Mouse (Mus musculus): Measurements from ENCODE around the gene Spata32. TPM values are rescaled to one million over a fixed set of nuclear protein-coding genes. Genes with fewer than 3 reads are reported as not detected.

Gene Spata32
- polyA plus RNA-seq, 1 experiment from 2014 or later, result not detected

DNA sequence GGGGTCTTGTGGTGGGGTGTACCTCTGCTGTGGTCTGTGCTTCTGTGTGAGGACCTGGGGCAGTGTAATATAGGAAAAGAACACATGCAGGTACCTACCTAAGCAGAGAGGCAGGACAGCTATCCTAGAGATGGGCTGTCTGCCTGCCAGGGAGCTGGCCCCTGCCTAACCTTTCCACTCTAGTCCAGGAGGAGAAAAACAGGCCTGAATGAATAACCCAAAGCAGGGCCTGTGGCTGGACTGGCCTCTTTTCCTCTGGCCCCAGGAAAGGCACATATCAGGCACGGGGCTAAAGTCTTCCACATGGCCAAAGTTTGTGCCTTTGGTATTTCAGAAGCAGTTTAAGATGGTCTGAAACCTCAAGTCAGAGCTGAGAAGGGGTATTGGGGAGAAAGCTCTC is 37.8 kb downstream of the Spata32 start:
- 78% methylated on average over 1 of the region's 1 CpGs for WGBS
- Histone ChIP-seq H3K36me3 (ENCODE audit: control insufficient read depth, insufficient read depth) (no peaks in the 10 kb centered on the region), H3K9me3 (ENCODE audit: control insufficient read depth) (no peaks in the 10 kb centered on the region), H3K27me3 (replicated peaks; ENCODE audit: control insufficient read depth, insufficient read depth, low read length) (no peaks in the 10 kb centered on the region), H3K4me2 (replicated peaks; ENCODE audit: low read depth) (no peak overlapping the region), H3K9ac (ENCODE audit: low read depth, low read length) (no peak overlapping the region), H3K4me3 (ENCODE audit: low read depth, low read length) (no peak overlapping the region), H3K4me1 (replicated peaks; ENCODE audit: control insufficient read depth, insufficient read depth, low read length) (no peaks in the 10 kb centered on the region), H3K27ac (ENCODE audit: low read depth, low read length) (no peak overlapping the region)
- TF ChIP-seq CTCF (IDR thresholded peaks at IDR 0.05; ENCODE audit: low read depth), result no peak
- no peak for ATAC-seq

DNA sequence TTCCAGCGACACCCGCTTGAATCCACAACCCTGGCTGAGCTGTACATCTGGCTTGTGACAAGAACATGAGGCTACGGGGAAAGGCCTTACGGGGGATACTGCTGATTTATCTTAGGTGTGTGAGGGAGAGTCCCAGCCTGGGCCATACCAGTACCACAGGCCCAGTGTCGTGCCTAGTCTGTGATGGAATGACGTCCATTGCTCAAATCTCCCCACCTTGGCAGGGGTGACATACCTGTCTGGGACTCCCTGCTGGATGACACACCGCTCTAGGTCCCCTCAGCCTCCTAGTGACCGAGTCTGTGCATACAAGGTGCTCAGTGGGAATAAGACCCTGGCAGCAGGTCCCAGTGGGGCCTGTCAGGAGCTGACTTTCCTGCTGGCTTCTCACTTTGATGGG is 39.5 kb downstream of the Spata32 start:
- no peaks in the 10 kb centered on the region for H3K27me3 ChIP-seq (replicated peaks; ENCODE audit: control insufficient read depth, insufficient read depth, low read length)
- no peaks in the 10 kb centered on the region for H3K36me3 ChIP-seq (ENCODE audit: control insufficient read depth, insufficient read depth)
- H3K27ac ChIP-seq (ENCODE audit: low read depth, low read length), result no peak overlapping the region
- ATAC-seq, result no peak
- no peaks in the 10 kb centered on the region for H3K4me1 ChIP-seq (replicated peaks; ENCODE audit: control insufficient read depth, insufficient read depth, low read length)
- 0 out of 2 replicates have a peak overlapping the region, but pooled peaks have one; percentile 7 for H3K9ac ChIP-seq (ENCODE audit: low read depth, low read length)
- 89% methylated on average over 8 of the region's 8 CpGs for WGBS
- no peak overlapping the region for H3K4me2 ChIP-seq (replicated peaks; ENCODE audit: low read depth)
- no peaks in the 10 kb centered on the region for H3K9me3 ChIP-seq (ENCODE audit: control insufficient read depth)
- TF ChIP-seq CTCF (IDR thresholded peaks at IDR 0.05; ENCODE audit: low read depth), result no peak
- H3K4me3 ChIP-seq (ENCODE audit: low read depth, low read length), result no peak overlapping the region

DNA sequence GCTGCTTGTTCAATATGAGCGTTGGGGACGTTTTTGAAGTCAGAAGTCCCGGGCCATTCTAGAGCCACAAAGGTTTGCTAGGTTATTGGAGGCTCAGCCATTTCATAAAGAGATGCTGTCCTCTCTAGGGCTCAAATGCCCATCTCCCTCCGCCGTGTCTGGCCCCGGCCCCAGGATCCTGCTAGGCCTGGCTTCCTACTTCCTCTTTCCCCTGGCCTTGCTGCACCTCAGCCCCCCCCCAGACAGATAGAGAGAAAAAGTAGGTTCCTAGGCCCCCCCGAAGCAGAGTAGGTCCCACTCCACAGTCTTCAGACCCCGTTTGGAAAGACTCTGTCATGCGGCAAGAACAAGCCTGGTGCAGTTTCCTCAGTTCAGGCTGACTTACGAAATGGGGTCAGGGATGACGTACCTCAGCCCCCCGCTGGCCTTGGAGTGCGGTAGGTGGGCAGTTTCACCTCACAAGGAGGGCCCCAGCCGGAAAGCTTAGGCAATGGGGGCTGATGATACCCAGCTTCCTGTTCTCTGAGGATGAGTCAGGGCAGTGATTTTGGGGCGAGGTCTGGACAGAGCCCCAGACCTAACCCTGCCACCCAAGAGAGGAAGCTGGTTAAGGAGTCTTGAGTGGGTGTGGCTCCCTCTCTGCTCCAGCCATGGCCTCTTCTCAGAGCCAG is 40.3 kb downstream of the Spata32 start:
- no peak for ATAC-seq
- TF ChIP-seq CTCF (IDR thresholded peaks at IDR 0.05; ENCODE audit: low read depth), result no peak
- H3K36me3 ChIP-seq (ENCODE audit: control insufficient read depth, insufficient read depth), result no peaks in the 10 kb centered on the region
- 82% methylated on average over 15 of the region's 15 CpGs for WGBS
- no peak overlapping the region for H3K27ac ChIP-seq (ENCODE audit: low read depth, low read length)
- no peaks in the 10 kb centered on the region for H3K4me1 ChIP-seq (replicated peaks; ENCODE audit: control insufficient read depth, insufficient read depth, low read length)
- no peaks in the 10 kb centered on the region for H3K9me3 ChIP-seq (ENCODE audit: control insufficient read depth)
- no peaks in the 10 kb centered on the region for H3K27me3 ChIP-seq (replicated peaks; ENCODE audit: control insufficient read depth, insufficient read depth, low read length)
- H3K9ac ChIP-seq (ENCODE audit: low read depth, low read length), result no peak overlapping the region
- H3K4me2 ChIP-seq (replicated peaks; ENCODE audit: low read depth), result no peak overlapping the region
- H3K4me3 ChIP-seq (ENCODE audit: low read depth, low read length), result no peak overlapping the region

DNA sequence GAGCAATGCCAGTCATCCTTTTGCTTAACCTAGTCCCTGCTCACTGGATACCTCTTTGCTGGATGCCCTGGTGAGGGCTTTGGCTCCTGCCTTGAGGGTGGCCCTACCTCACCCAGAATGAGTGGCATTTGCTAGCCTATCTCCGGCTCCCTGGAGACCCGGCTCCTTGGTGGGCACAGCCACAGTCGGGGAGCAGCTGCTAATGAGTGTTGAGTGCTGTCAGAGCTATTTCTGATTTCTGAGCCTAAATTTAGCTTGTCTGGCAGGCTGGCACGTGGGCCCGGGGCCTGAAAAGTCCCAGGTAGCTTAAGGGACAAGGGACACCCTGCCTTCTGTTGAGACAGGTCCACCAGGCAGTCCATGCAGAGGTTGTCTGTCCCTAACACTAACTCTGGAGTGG is 41.0 kb downstream of the Spata32 start:
- H3K4me2 ChIP-seq (replicated peaks; ENCODE audit: low read depth), result no peak overlapping the region
- no peaks in the 10 kb centered on the region for H3K36me3 ChIP-seq (ENCODE audit: control insufficient read depth, insufficient read depth)
- no peak for TF ChIP-seq CTCF (IDR thresholded peaks at IDR 0.05; ENCODE audit: low read depth)
- no peak for ATAC-seq
- H3K27me3 ChIP-seq (replicated peaks; ENCODE audit: control insufficient read depth, insufficient read depth, low read length), result no peaks in the 10 kb centered on the region
- H3K9ac ChIP-seq (ENCODE audit: low read depth, low read length), result no peak overlapping the region
- H3K9me3 ChIP-seq (ENCODE audit: control insufficient read depth), result no peaks in the 10 kb centered on the region
- no peaks in the 10 kb centered on the region for H3K4me1 ChIP-seq (replicated peaks; ENCODE audit: control insufficient read depth, insufficient read depth, low read length)
- WGBS, result 81% methylated on average over 5 of the region's 5 CpGs
- no peak overlapping the region for H3K27ac ChIP-seq (ENCODE audit: low read depth, low read length)
- H3K4me3 ChIP-seq (ENCODE audit: low read depth, low read length), result no peak overlapping the region

DNA sequence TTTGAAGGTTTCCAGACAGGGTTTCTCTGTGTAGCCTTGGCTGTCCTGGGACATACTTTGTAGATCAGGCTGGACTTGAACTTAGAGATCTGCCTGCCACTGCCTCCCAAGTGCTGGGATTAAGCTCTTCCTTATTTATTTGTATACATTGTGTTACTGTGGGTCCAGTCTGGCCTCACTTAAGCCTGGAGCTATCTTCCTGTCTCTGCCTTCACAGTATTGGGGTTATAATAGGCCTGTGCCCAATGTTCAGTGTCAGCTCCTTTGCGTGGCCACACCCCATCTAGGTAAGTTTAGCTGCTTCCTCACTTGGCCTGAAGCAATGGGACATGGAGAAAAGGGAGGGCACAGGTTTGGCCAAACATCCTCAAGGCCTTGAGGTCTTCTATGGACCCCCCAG is 41.7 kb downstream of the Spata32 start:
- Histone ChIP-seq H3K4me1 (replicated peaks; ENCODE audit: control insufficient read depth, insufficient read depth, low read length) (no peaks in the 10 kb centered on the region), H3K4me2 (replicated peaks; ENCODE audit: low read depth) (no peak overlapping the region), H3K27me3 (replicated peaks; ENCODE audit: control insufficient read depth, insufficient read depth, low read length) (peaks cover 4% of the 10 kb centered on the region; the same call in 1 of the 2 replicates), H3K27ac (ENCODE audit: low read depth, low read length) (no peak overlapping the region), H3K9me3 (ENCODE audit: control insufficient read depth) (no peaks in the 10 kb centered on the region), H3K36me3 (ENCODE audit: control insufficient read depth, insufficient read depth) (no peaks in the 10 kb centered on the region), H3K4me3 (ENCODE audit: low read depth, low read length) (no peak overlapping the region), H3K9ac (ENCODE audit: low read depth, low read length) (no peak overlapping the region)
- TF ChIP-seq CTCF (IDR thresholded peaks at IDR 0.05; ENCODE audit: low read depth), result no peak
- ATAC-seq, result no peak
- 92% methylated on average over 1 of the region's 1 CpGs for WGBS

DNA sequence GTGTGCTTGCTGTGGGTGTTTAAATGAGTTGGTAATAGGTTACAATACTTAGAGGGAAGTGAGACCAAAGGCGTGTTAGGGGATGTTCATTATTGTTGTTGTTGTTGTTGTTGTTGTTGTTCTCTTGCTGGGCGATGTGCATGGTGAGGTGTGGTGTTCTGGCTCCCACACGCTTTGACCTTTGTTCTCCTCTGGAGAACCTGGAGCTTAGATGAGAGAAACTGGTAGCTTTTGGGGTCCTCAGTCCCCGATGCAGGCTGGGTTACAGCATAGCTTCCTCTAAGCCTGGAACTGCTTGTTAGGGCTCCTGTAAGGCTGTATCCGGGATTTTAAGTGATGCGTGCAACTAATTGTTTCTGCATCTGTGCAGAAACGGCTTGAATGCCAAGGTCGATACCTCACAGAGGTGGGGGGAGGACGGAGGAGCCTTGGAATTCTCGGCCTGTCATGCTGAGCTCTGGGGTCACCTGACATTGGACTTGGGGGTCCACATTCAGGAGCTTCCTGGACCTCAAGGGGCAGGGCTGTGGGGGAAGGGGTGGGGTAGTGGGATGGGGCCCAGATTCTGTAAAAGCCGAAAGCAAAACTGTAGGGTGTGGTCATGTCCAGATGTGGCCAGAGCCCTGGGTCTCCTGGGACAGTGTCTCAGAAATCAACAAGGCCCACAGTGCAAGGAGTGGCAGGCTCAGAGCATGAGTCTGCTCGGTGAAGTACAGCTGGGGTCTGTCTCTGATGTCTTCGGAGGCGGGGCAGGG is 42.4 kb downstream of the Spata32 start:
- Histone ChIP-seq H3K9ac (ENCODE audit: low read depth, low read length) (no peak overlapping the region), H3K27me3 (replicated peaks; ENCODE audit: control insufficient read depth, insufficient read depth, low read length) (peaks cover 10% of the 10 kb centered on the region; the same call in 1 of the 2 replicates), H3K27ac (ENCODE audit: low read depth, low read length) (no peak overlapping the region), H3K4me3 (ENCODE audit: low read depth, low read length) (no peak overlapping the region), H3K9me3 (ENCODE audit: control insufficient read depth) (no peaks in the 10 kb centered on the region), H3K4me2 (replicated peaks; ENCODE audit: low read depth) (no peak overlapping the region), H3K4me1 (replicated peaks; ENCODE audit: control insufficient read depth, insufficient read depth, low read length) (no peaks in the 10 kb centered on the region; the same call in 1 of the 2 replicates), H3K36me3 (ENCODE audit: control insufficient read depth, insufficient read depth) (no peaks in the 10 kb centered on the region)
- TF ChIP-seq CTCF (IDR thresholded peaks at IDR 0.05; ENCODE audit: low read depth), result no peak
- ATAC-seq, result no peak
- WGBS, result 72% methylated on average over 14 of the region's 14 CpGs
